Mouse (Mus musculus): Measurements from ENCODE around the gene Elf1.

Elf1 gene

DNA sequence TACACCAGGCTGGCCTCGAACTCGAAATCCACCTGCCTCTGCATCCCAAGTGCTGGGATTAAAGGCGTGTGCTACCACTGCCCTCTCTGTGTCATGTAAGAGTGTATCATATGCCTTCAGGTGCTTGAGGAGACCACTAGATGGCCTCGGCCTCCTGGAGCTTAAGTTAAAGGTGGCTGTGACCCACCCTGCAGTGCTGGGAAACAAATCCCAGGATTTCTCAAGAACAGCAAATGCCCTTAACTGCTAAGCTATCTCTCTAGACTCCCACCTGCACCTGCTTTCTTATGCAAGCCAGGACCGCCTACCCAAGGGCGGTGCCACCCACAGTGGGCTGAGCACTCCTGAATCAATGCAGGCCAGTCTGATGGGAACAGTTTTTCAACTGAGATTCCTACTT is 83.8 kb downstream of the Elf1 start:
- no peak for DNase-seq (ENCODE audit: low read depth, low spot score)

GRCm38 (mm10) chr14:79573482-79574191 is 92.6 kb downstream of the Elf1 start:
- DNase-seq (ENCODE audit: low read depth, low spot score) = no peak

- DNase-seq (ENCODE audit: low read depth, low spot score) = no peak
Observed at GRCm38 (mm10) chr14:79574361-79574760, 93.4 kb downstream of the Elf1 start.

- no peak for DNase-seq (ENCODE audit: low read depth, low spot score)
Observed at GRCm38 (mm10) chr14:79583526-79584245, 102.7 kb downstream of the Elf1 start.

DNA sequence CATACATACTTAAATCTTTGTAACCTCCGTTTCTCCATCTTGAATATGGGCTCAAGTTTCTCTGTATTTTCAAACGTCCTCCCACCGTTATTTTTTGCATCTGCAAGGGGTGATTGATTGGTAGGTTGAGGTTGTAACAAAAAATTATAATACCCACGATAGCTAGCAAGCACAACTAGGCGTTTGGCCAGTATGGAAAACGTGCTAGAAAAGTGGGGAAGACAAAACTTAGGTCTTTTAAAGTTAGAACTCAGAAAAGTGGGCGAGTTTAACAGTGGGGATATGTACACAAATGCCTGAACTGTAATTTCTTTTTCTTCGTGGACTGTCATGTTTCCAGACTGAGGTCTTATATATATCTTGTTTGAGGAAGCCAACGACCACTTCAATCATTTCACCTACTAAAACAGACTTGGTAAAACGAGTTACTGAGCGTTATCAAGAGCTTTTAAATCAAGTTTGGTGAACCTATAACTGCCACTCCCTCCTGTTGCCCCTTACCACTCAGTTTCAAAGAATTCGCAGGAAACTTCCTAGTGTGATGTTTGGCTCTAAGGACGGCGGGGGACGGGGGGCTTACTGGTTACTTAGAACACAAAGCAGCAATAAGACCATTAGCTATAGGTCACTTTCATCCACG is 105.6 kb downstream of the Elf1 start:
- no peak for DNase-seq (ENCODE audit: low read depth, low spot score)

GRCm38 (mm10) chr14:79587139-79587851 is 106.3 kb downstream of the Elf1 start, which contains the start of gene Sugt1:
Sugt1 (plus strand) TSS chr14:79587691.
- DNase-seq (ENCODE audit: low read depth, low spot score) = peak; percentile 95

GRCm38 (mm10) chr14:79587852-79588229 is 106.8 kb downstream of the Elf1 start:
- no peak for DNase-seq (ENCODE audit: low read depth, low spot score)

- no peak for DNase-seq (ENCODE audit: low read depth, low spot score)
Observed at GRCm38 (mm10) chr14:79588534-79588951, 107.5 kb downstream of the Elf1 start.

DNA sequence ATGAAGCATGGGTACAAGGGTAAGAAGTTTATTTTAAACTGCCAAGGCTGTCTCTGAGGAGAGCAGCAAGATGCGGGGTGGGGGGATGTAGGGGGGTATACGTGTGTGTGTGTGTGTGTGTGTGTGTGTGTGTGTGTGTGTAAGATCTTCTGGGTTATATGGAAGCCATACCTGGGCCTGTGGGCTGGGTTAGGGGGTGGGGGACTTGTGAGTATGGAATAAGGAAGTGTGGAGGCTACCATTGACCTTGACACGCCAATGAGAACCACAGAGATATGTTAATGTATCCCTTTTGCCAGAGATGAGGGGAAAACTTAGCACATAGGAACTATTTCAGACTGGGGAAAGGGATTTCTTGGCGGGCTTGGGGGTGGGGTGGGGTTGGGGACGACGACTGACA is 108.4 kb downstream of the Elf1 start:
- DNase-seq (ENCODE audit: low read depth, low spot score) = no peak

GRCm38 (mm10) chr14:79590916-79591315 is 109.9 kb downstream of the Elf1 start:
- no peak for DNase-seq (ENCODE audit: low read depth, low spot score)

DNA sequence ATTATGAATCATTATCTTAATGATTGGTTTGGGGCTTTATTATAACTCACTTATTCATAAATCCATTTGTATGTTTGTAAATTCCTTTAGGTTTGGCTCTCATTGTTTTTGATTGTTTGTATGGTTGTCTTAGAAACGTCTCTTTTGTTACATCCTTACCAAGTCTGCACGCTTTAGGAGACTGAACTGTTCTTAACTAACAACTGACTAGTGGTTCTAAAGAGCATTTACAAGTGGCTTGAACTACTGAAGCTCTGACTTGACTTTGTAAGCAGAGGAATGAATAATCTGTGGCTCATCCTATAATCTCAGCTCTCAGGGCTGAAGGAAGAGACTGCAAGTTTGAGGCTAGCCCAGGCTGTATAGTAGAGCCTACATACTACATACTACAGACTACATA is 110.6 kb downstream of the Elf1 start:
- no peak for DNase-seq (ENCODE audit: low read depth, low spot score)

DNA sequence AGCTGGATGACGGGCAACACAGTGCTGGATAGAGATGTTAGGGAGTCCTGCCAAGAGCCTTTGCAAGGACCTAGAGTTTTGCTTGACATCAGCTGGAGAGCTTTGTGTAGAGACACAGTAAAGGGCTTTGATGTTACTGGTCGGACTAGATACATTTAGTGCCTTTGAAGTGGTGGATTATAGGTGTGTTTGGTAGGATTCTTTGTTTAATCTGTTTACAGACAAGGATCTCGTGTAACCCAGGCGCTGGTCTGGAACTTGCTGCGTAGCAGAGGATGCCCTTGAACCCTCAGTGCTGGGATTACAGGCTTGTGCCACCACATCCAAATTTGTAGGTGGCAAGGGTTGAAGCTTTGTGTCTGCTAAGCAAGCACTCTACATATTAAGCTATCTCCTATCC is 113.1 kb downstream of the Elf1 start:
- DNase-seq (ENCODE audit: low read depth, low spot score) = no peak

DNA sequence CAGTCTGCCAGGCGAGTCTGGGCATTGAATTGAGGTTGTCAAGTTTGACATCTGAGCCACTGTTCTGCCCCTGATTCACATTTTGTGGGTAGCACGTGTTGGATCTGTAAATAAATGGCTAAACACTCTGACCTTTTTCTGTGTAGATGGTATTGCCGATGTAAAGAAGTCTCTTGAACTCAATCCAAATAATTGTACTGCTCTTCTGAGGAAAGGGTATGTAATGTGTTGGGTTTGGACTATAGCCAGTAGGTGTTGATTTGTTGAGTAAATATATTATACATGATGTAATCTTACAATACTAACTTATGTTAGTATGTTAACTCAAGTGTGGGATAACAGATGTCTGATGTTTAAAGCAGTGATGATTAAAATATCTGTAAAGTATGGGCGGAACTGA is 115.6 kb downstream of the Elf1 start:
- no peak for DNase-seq (ENCODE audit: low read depth, low spot score)

DNA sequence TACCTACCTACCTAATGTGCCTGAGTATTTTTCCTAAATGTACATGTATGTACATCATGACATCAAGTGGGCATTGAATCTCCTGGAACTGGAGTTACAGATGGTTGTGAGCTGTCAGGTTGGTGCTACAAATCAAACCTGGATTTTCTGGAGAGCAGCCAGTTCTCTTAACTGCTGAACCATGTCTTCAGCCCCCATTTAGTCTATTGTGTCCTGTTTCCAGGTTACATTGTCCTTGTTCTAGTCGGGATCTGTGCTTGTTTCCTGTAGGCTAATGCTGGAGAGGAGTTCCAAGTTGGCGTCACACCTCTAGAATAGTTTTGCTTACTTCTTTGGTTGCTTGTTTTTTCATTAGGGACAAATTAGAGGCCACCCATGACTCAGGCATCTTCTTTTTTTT is 124.9 kb downstream of the Elf1 start:
- DNase-seq (ENCODE audit: low read depth, low spot score) = no peak

GRCm38 (mm10) chr14:79606392-79606791 is 125.4 kb downstream of the Elf1 start:
- no peak for DNase-seq (ENCODE audit: low read depth, low spot score)

DNA sequence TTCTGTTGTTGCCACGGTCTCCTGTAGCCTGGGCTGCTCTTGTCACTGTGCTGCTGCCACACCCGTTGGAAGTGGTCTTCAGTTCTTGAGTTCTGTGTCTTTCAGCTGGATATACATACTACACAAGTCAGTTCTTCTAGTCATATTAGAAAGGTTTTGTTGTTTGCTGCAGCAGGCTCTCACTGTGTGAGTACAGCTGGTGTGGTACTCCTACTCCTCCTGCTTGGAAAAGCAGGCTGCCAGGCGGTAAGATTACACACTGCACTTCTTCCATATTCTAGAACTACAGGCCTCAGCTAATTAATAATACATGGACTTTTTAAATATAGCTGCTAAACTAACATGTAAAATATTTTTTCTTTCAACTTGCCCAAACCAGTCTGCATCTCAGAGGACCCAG is 125.9 kb downstream of the Elf1 start:
- DNase-seq (ENCODE audit: low read depth, low spot score) = no peak

DNA sequence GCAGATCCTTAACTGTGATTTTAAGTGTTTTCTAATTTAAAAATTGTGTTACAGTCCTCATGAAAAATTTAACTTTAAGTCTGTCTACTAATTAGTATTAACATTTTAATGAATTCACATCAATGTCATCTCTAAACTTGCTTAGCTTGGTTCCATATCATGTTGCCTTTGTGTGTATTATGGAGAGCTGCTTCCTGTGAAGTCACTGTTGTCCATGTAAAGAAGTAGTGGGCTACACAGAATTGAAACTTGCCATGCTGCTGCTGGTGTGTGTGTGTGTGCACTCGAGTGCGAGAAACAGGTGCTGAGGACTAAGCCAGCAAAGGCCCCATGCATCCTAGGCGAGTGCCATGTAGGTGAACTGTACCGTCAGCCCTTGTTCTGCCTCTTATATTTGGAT is 126.4 kb downstream of the Elf1 start:
- DNase-seq (ENCODE audit: low read depth, low spot score) = no peak

DNA sequence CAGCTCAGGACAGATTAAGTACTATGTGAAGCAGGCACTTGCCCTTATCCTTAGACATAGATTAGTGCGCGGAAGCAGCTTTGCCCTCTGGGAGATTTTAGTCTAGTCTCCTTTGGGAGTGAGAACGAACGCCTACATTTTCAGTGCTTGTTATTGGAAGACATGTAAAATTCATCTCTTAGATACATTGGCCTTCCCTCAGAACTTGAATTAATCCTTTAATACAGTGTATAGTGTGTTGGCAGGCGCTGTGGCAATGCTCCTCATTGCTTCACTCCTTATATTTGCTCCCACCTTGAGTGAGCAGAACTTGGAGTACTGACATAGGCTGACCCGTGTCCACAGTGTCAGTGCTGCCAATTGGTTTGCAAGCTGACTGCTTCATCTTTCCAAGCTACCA is 127.3 kb downstream of the Elf1 start:
- DNase-seq (ENCODE audit: low read depth, low spot score) = no peak

GRCm38 (mm10) chr14:79617121-79617828 is 136.3 kb downstream of the Elf1 start:
- DNase-seq (ENCODE audit: low read depth, low spot score) = peak; percentile 9

GRCm38 (mm10) chr14:79619802-79620201 is 138.8 kb downstream of the Elf1 start:
- no peak for DNase-seq (ENCODE audit: low read depth, low spot score)

DNA sequence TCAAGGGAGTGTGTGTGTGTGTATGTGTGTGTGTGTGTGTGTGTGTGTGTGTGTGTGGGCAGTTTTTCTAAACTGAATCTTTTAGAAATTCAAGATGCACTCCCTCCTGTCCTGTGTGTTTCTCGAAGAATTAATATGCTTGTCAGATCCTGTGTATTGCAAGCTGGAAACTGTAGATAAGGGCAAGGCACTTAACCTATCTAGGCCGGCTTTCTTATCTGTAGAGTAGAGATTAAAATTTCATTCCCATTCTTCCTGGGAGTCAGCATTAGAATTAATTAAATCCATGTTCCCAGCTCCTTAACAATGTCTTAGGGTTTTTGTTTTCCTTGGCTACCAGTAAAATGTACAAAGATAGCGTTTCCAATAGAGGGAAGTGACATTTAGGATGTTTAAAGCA is 140.1 kb downstream of the Elf1 start:
- no peak for DNase-seq (ENCODE audit: low read depth, low spot score)
